Mouse (Mus musculus): ENCODE measurements around the gene Med18.

DNA sequence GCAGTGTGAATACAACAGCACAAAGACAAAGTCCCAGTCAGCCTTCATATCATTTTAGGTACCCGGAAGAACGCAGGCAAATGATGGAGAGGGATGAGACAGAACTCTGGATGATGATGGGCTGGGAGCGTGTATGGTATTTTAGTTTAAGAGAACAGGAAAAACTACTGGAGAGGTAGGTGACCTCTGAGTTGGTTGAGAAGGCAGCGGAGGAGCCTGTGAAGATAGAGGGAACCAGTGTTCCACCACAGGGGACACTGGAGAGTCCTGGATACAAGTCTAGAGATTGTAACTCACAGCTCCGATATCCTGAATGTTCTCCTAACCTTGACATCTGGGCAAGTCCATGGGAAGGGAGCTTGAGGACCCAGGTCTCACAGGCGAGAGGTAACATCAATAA lies 42.5 kb upstream of the Med18 start:
- TF ChIP-seq POLR2A (IDR thresholded peaks at IDR 0.05; ENCODE audit: control insufficient read depth, extremely low read depth, insufficient read depth, low read length, poor library complexity) (no peak), CTCF (IDR thresholded peaks at IDR 0.05; ENCODE audit: borderline replicate concordance, control insufficient read depth, extremely low read depth, insufficient read depth, low read length, poor library complexity) (no peak)

All from thymus, adult 2 months (tissue).